Mouse (Mus musculus) heart, postnatal 0 days (tissue): ENCODE results near the gene Commd1.

ENCODE experiments used
- CTCF ChIP-seq: IDR thresholded peaks from 2 replicates; pipeline ENCODE4 v1.5.1; 2016; ENCODE audit warnings: antibody characterized with exemption, control low read depth, low read depth
- EP300 ChIP-seq: IDR thresholded peaks from 2 replicates; pipeline ENCODE4 v1.6.1; 2016; ENCODE audit warnings: antibody characterized with exemption, low read depth

- TF ChIP-seq CTCF (no peak), EP300 (no peak)
Observed at GRCm38 (mm10) chr11:22860335-22861227, 121.6 kb downstream of the Commd1 start, which contains the start of gene B3gnt2.
